Mouse (Mus musculus): Measurements from ENCODE around the gene Dhx29.
A peak's percentile ranks its signal among the peaks of the same experiment; 100 is the strongest.

GRCm38 (mm10) chr13:112909663-112910062 is 17.6 kb upstream of the Dhx29 start:
- peak; percentile 47; the same call in 1 of the 2 replicates for TF ChIP-seq CTCF (IDR thresholded peaks at IDR 0.05; ENCODE audit: extremely low read depth, insufficient read depth, low read length)
- no peak for TF ChIP-seq POLR2A (IDR thresholded peaks at IDR 0.05; ENCODE audit: extremely low read depth, insufficient read depth, low read length)

All from cortical plate, adult 2 months (tissue).